ENCODE assay signal across 11 mouse cellular contexts in genomic region chr17:28332915-28333546, GRCm38 (mm10). TPM values are rescaled to one million over a fixed set of nuclear protein-coding genes. Genes with fewer than 3 reads are reported as not detected.
DNase-seq lines count a peak whose midpoint lies in the region; ATAC-seq lines count a peak whose summit lies in the region.
"Had no signal": no experiment of that assay in that cellular context is flagged by ENCODE, and none has a peak within 500 bp of the region (broad histone marks: within the 10 kb centered on the region; RNA-seq: fewer than 3 reads in every experiment).

No protein-coding gene starts in this region.

- no peaks in the 10 kb centered on the region for H3K27me3 ChIP-seq in hindbrain, embryonic 14.5 days (ENCODE audit: control insufficient read depth, insufficient read depth, low read length)
- no peaks in the 10 kb centered on the region for H3K27me3 ChIP-seq in hindbrain, embryonic 11.5 days (ENCODE audit: control insufficient read depth, insufficient read depth, low read length)
- H3K27me3 ChIP-seq in midbrain, embryonic 16.5 days (ENCODE audit: control insufficient read depth, insufficient read depth, low read depth, low read length) = no peaks in the 10 kb centered on the region
- H3K27me3 ChIP-seq in forebrain, embryonic 14.5 days (replicated peaks; ENCODE audit: control insufficient read depth, insufficient read depth, low read length) = no peaks in the 10 kb centered on the region
- H3K27me3 ChIP-seq: Patski had no signal

- ATAC-seq in hindbrain, embryonic 14.5 days (ENCODE audit: low FRiP score) = no peak
- no peak for ATAC-seq in hindbrain, embryonic 11.5 days (ENCODE audit: low FRiP score)
- 0 out of 2 replicates have a peak, but pooled peaks have one; percentile 9 for ATAC-seq in common myeloid progenitor, adult 5-6 weeks (replicated peaks; ENCODE audit: low read depth, poor library complexity, severe bottlenecking)
- ATAC-seq in hematopoietic stem cell, adult 5-6 weeks (replicated peaks in 1 of 2; ENCODE audit: insufficient read depth in 1 of 2, low FRiP score in 2 of 2, low TSS enrichment in 1 of 2, low read depth in 1 of 2, poor library complexity in 2 of 2, severe bottlenecking in 2 of 2) = peak; percentile 11 to 25
- no peak for ATAC-seq in midbrain, embryonic 16.5 days
- no peak for ATAC-seq in forebrain, embryonic 14.5 days
- ATAC-seq: Patski had no signal

- peaks cover 16% of the 10 kb centered on the region for H3K4me1 ChIP-seq in hindbrain, embryonic 14.5 days (replicated peaks; ENCODE audit: control insufficient read depth, insufficient read depth, low read length)
- peaks cover 3% of the 10 kb centered on the region; the same call in 1 of the 2 replicates for H3K4me1 ChIP-seq in hindbrain, embryonic 11.5 days (replicated peaks; ENCODE audit: control insufficient read depth, insufficient read depth, low read length)
- peaks cover 13% of the 10 kb centered on the region for H3K4me1 ChIP-seq in midbrain, embryonic 16.5 days (ENCODE audit: control insufficient read depth, insufficient read depth, low read length)
- H3K4me1 ChIP-seq in forebrain, embryonic 14.5 days (ENCODE audit: control insufficient read depth, insufficient read depth, low read length) = peaks cover 9% of the 10 kb centered on the region

- H3K27ac ChIP-seq in hindbrain, embryonic 14.5 days = no peak overlapping the region
- H3K27ac ChIP-seq in hindbrain, embryonic 11.5 days (ENCODE audit: low read depth, low read length) = no peak overlapping the region
- no peak overlapping the region for H3K27ac ChIP-seq in midbrain, embryonic 16.5 days (ENCODE audit: low read length)
- H3K27ac ChIP-seq in forebrain, embryonic 14.5 days (ENCODE audit: low read depth, low read length) = no peak overlapping the region

- no peak overlapping the region for H3K9ac ChIP-seq in hindbrain, embryonic 14.5 days
- no peak overlapping the region for H3K9ac ChIP-seq in hindbrain, embryonic 11.5 days (ENCODE audit: low read depth, low read length)
- H3K9ac ChIP-seq in midbrain, embryonic 16.5 days (ENCODE audit: low read depth, low read length) = no peak overlapping the region
- H3K9ac ChIP-seq in forebrain, embryonic 14.5 days (ENCODE audit: low read length) = no peak overlapping the region

- no peaks in the 10 kb centered on the region for H3K9me3 ChIP-seq in hindbrain, embryonic 14.5 days (ENCODE audit: control insufficient read depth, low read length)
- no peaks in the 10 kb centered on the region for H3K9me3 ChIP-seq in hindbrain, embryonic 11.5 days (ENCODE audit: control insufficient read depth, low read length)
- no peaks in the 10 kb centered on the region for H3K9me3 ChIP-seq in midbrain, embryonic 16.5 days (replicated peaks; ENCODE audit: control insufficient read depth, low read length, poor library complexity, severe bottlenecking)
- no peaks in the 10 kb centered on the region for H3K9me3 ChIP-seq in forebrain, embryonic 14.5 days (replicated peaks; ENCODE audit: control insufficient read depth, low read length)

- H3K4me2 ChIP-seq in hindbrain, embryonic 14.5 days (replicated peaks) = peak overlapping the region; percentile 3; the same call in 1 of the 2 replicates
- H3K4me2 ChIP-seq in hindbrain, embryonic 11.5 days (replicated peaks; ENCODE audit: low read depth, low read length) = no peak overlapping the region
- peak overlapping the region; percentile 39 for H3K4me2 ChIP-seq in midbrain, embryonic 16.5 days (ENCODE audit: low read length)
- H3K4me2 ChIP-seq in forebrain, embryonic 14.5 days (ENCODE audit: low read length) = no peak overlapping the region

- H3K4me3 ChIP-seq in hindbrain, embryonic 14.5 days (replicated peaks; ENCODE audit: low read length) = no peak overlapping the region
- H3K4me3 ChIP-seq in hindbrain, embryonic 11.5 days (ENCODE audit: low read depth, low read length) = no peak overlapping the region
- H3K4me3 ChIP-seq in midbrain, embryonic 16.5 days (ENCODE audit: low read depth, low read length) = no peak overlapping the region; the same call in 1 of the 2 replicates
- H3K4me3 ChIP-seq in forebrain, embryonic 14.5 days (ENCODE audit: low read depth, low read length) = no peak overlapping the region

- peaks cover 22% of the 10 kb centered on the region for H3K36me3 ChIP-seq in hindbrain, embryonic 14.5 days (replicated peaks; ENCODE audit: control insufficient read depth, insufficient read depth)
- H3K36me3 ChIP-seq in hindbrain, embryonic 11.5 days (ENCODE audit: control insufficient read depth, insufficient read depth, low read length) = 0 out of 2 replicates have a peak, but pooled peaks cover 3% of the 10 kb centered on the region
- H3K36me3 ChIP-seq in midbrain, embryonic 16.5 days (ENCODE audit: control insufficient read depth, insufficient read depth, low read length) = no peaks in the 10 kb centered on the region; the same call in none of the 2 replicates
- H3K36me3 ChIP-seq in forebrain, embryonic 14.5 days (ENCODE audit: control insufficient read depth, insufficient read depth, low read length) = peaks cover 38% of the 10 kb centered on the region

- WGBS in hindbrain, embryonic 14.5 days = 63% methylated on average over 31 of the region's 31 CpGs
- 63% methylated on average over 31 of the region's 31 CpGs for WGBS in hindbrain, embryonic 11.5 days
- WGBS in midbrain, embryonic 16.5 days = 62% methylated on average over 31 of the region's 31 CpGs
- 67% methylated on average over 31 of the region's 31 CpGs for WGBS in forebrain, embryonic 14.5 days

- DNase-seq in hindbrain, embryonic 14.5 days (ENCODE audit: low spot score) = no peak
- no peak for DNase-seq in hindbrain, embryonic 11.5 days (ENCODE audit: low spot score)
- DNase-seq in layer of hippocampus, adult 9-10 months (ENCODE audit: low spot score) = no peak
- DNase-seq in forebrain, embryonic 14.5 days (ENCODE audit: low spot score) = no peak
- DNase-seq in cerebellum, adult 8-10 months = no peak
- DNase-seq: cerebellum, adult 2 months; lung, adult 2 months had no signal

RNA-seq across cellular contexts. Expression of gene Rpl10a, which starts 4.8 kb away (rescaled TPM):
- polyA plus RNA-seq in hindbrain, embryonic 14.5 days (2014; fragmentation: Nextera tagmentation; extraction: Ambion mirVana) = 370 and 441 TPM in 2 replicates
- polyA plus RNA-seq in hindbrain, embryonic 11.5 days (2014; fragmentation: Nextera tagmentation; extraction: Ambion mirVana) = 445 and 475 TPM in 2 replicates
- total RNA-seq in common myeloid progenitor, adult 5-6 weeks (2017) = 1,140 and 1,191 TPM in 2 replicates
- total RNA-seq in hematopoietic stem cell, adult 5-6 weeks (2017) = 828 and 1,143 TPM in 2 replicates
- 304 and 312 TPM in 2 replicates for polyA plus RNA-seq in midbrain, embryonic 16.5 days (2015; fragmentation: Nextera tagmentation; extraction: Ambion mirVana)
- 360 and 532 TPM in 2 replicates for polyA plus RNA-seq in forebrain, embryonic 14.5 days (2014; fragmentation: Nextera tagmentation; extraction: Ambion mirVana)

RNA-seq across cellular contexts. Expression of gene Tead3, which starts 17.6 kb away (rescaled TPM):
- polyA plus RNA-seq in hindbrain, embryonic 14.5 days (2014; fragmentation: Nextera tagmentation; extraction: Ambion mirVana) = 1.3 and 1.4 TPM in 2 replicates
- polyA plus RNA-seq in hindbrain, embryonic 11.5 days (2014; fragmentation: Nextera tagmentation; extraction: Ambion mirVana) = 3.7 and 5.1 TPM in 2 replicates
- total RNA-seq in common myeloid progenitor, adult 5-6 weeks (2017) = not detected in 2 replicates
- total RNA-seq in hematopoietic stem cell, adult 5-6 weeks (2017) = 0.74 and 0.75 TPM in 2 replicates
- 1.3 and 1.4 TPM in 2 replicates for polyA plus RNA-seq in midbrain, embryonic 16.5 days (2015; fragmentation: Nextera tagmentation; extraction: Ambion mirVana)
- 1.8 and 2.4 TPM in 2 replicates for polyA plus RNA-seq in forebrain, embryonic 14.5 days (2014; fragmentation: Nextera tagmentation; extraction: Ambion mirVana)

RNA-seq across cellular contexts. Expression of gene Fance, which starts 19.7 kb away (rescaled TPM):
- 22.0 and 22.6 TPM in 2 replicates for polyA plus RNA-seq in hindbrain, embryonic 14.5 days (2014; fragmentation: Nextera tagmentation; extraction: Ambion mirVana)
- 18.7 and 22.5 TPM in 2 replicates for polyA plus RNA-seq in hindbrain, embryonic 11.5 days (2014; fragmentation: Nextera tagmentation; extraction: Ambion mirVana)
- 15.9 and 36.0 TPM in 2 replicates for total RNA-seq in common myeloid progenitor, adult 5-6 weeks (2017)
- 7.5 and 19.6 TPM in 2 replicates for total RNA-seq in hematopoietic stem cell, adult 5-6 weeks (2017)
- 25.2 and 26.3 TPM in 2 replicates for polyA plus RNA-seq in midbrain, embryonic 16.5 days (2015; fragmentation: Nextera tagmentation; extraction: Ambion mirVana)
- 21.7 and 24.5 TPM in 2 replicates for polyA plus RNA-seq in forebrain, embryonic 14.5 days (2014; fragmentation: Nextera tagmentation; extraction: Ambion mirVana)

RNA-seq across cellular contexts. Expression of gene Tulp1, which starts 32.0 kb away (rescaled TPM):
- polyA plus RNA-seq in hindbrain, embryonic 14.5 days (2014; fragmentation: Nextera tagmentation; extraction: Ambion mirVana) = 1.2 and 1.7 TPM in 2 replicates
- polyA plus RNA-seq in hindbrain, embryonic 11.5 days (2014; fragmentation: Nextera tagmentation; extraction: Ambion mirVana) = 2.9 and 4.1 TPM in 2 replicates
- total RNA-seq in common myeloid progenitor, adult 5-6 weeks (2017) = not detected in 2 replicates
- 0.60 TPM in 1 of 2 replicates, not detected in the other for total RNA-seq in hematopoietic stem cell, adult 5-6 weeks (2017)
- polyA plus RNA-seq in midbrain, embryonic 16.5 days (2015; fragmentation: Nextera tagmentation; extraction: Ambion mirVana) = 1.4 and 1.7 TPM in 2 replicates
- polyA plus RNA-seq in forebrain, embryonic 14.5 days (2014; fragmentation: Nextera tagmentation; extraction: Ambion mirVana) = 1.3 and 1.5 TPM in 2 replicates
- polyA plus RNA-seq: cerebellum, adult 2 months; Patski had no signal

Comparison
In these comparisons a context has a peak if more than half of its experiments do, and no peak if none do; other contexts are left out.
1. H3K4me2 ChIP-seq: peak in hindbrain, embryonic 14.5 days (single experiment) and midbrain, embryonic 16.5 days (single experiment); none in hindbrain, embryonic 11.5 days (single experiment) and forebrain, embryonic 14.5 days (single experiment).
2. ATAC-seq: peak in common myeloid progenitor, adult 5-6 weeks (single experiment) and hematopoietic stem cell, adult 5-6 weeks (2 of 2); none in hindbrain, embryonic 14.5 days (single experiment), hindbrain, embryonic 11.5 days (single experiment), midbrain, embryonic 16.5 days (single experiment) and forebrain, embryonic 14.5 days (single experiment).